Mouse (Mus musculus) mouse trophoblast stem cell (cell line): ENCODE results near the gene Lin9.
"Not testable (repeated sequence)": the region's sequence is repeated elsewhere in the genome, so short reads cannot be mapped to it uniquely, and the experiment has no call there.

Experiments
- in situ Hi-C, 2 experiments: fragments of 300-500 bp; cut with MseI, MboI; formaldehyde crosslinking; loops; 2 replicates in 1 of 2; 3 replicates in 1 of 2; pipeline ENCODE4 v1.15.1; 2025

Gene Lin9

GRCm38 (mm10) chr1:180641137-180641517 lies at the start of gene Lin9:
TSS of gene Lin9 (plus strand) at chr1:180641150.
- in situ Hi-C loops = no loop called here

- in situ Hi-C loops = no loop called here
Measured at GRCm38 (mm10) chr1:180600578-180600977, 40.4 kb upstream of the Lin9 start.

- in situ Hi-C loops = no loop called here
Measured at GRCm38 (mm10) chr1:180601806-180602205, 39.1 kb upstream of the Lin9 start.

- in situ Hi-C loops = no loop called here
Measured at GRCm38 (mm10) chr1:180604579-180604978, 36.4 kb upstream of the Lin9 start.

GRCm38 (mm10) chr1:180606106-180606505 lies 34.8 kb upstream of the Lin9 start:
- in situ Hi-C loops = no loop called here

- in situ Hi-C loops = no loop called here
Measured at GRCm38 (mm10) chr1:180606796-180607577, 34.0 kb upstream of the Lin9 start.

- in situ Hi-C loops = no loop called here
Measured at GRCm38 (mm10) chr1:180607578-180607879, 33.4 kb upstream of the Lin9 start.

GRCm38 (mm10) chr1:180611842-180612241 lies 29.1 kb upstream of the Lin9 start:
- in situ Hi-C loops = not testable (repeated sequence)

GRCm38 (mm10) chr1:180616762-180617161 lies 24.2 kb upstream of the Lin9 start:
- in situ Hi-C loops = no loop called here

GRCm38 (mm10) chr1:180622389-180622788 lies 18.6 kb upstream of the Lin9 start:
- in situ Hi-C loops = no loop called here

- in situ Hi-C loops = no loop called here
Measured at GRCm38 (mm10) chr1:180623911-180624310, 17.0 kb upstream of the Lin9 start.

GRCm38 (mm10) chr1:180626141-180626540 lies 14.8 kb upstream of the Lin9 start:
- in situ Hi-C loops = no loop called here

GRCm38 (mm10) chr1:180637796-180638195 lies 3.2 kb upstream of the Lin9 start:
- in situ Hi-C loops = not testable (repeated sequence)

GRCm38 (mm10) chr1:180639416-180640401 lies 1.2 kb upstream of the Lin9 start:
- in situ Hi-C loops = no loop called here

- in situ Hi-C loops = no loop called here
Measured at GRCm38 (mm10) chr1:180640605-180641125, 285 bp upstream of the Lin9 start.

GRCm38 (mm10) chr1:180641518-180642227 lies 723 bp downstream of the Lin9 start:
- in situ Hi-C loops = no loop called here

- in situ Hi-C loops = no loop called here
Measured at GRCm38 (mm10) chr1:180642228-180642564, 1.2 kb downstream of the Lin9 start.

GRCm38 (mm10) chr1:180691284-180691683 lies 50.3 kb downstream of the Lin9 start:
- in situ Hi-C loops = no loop called here

GRCm38 (mm10) chr1:180696626-180697352 lies 55.8 kb downstream of the Lin9 start, which contains the start of gene Mixl1:
TSS of gene Mixl1 (minus strand) at chr1:180697034.
- in situ Hi-C loops = no loop called here

GRCm38 (mm10) chr1:180698063-180698462 lies 57.1 kb downstream of the Lin9 start:
- in situ Hi-C loops = no loop called here

GRCm38 (mm10) chr1:180703400-180703799 lies 62.5 kb downstream of the Lin9 start:
- in situ Hi-C loops = no loop called here
